ENCODE assay signal across 12 mouse cellular contexts in genomic region chr11:104647188-104647867, GRCm38 (mm10). TPM values are rescaled to one million over a fixed set of nuclear protein-coding genes. Genes with fewer than 3 reads are reported as not detected.
A peak's percentile ranks its signal among the peaks of the same experiment; 100 is the strongest.
DNase-seq lines count a peak whose midpoint lies in the region; TF ChIP-seq lines count a peak whose summit lies in the region.
"Had no signal": no experiment of that assay in that cellular context is flagged by ENCODE, and none has a peak within 500 bp of the region (broad histone marks: within the 10 kb centered on the region; RNA-seq: fewer than 3 reads in every experiment).

No protein-coding gene starts in this region.

- H3K27ac ChIP-seq in layer of hippocampus, adult 2 months = peak overlapping the region; percentile 39; the same call in 1 of the 2 replicates
- H3K27ac ChIP-seq in cortical plate, adult 2 months (ENCODE audit: insufficient read depth, low read length) = 0 out of 2 replicates have a peak overlapping the region, but pooled peaks have one; percentile 29
- peak overlapping the region; percentile 69 for H3K27ac ChIP-seq in macrophage
- H3K27ac ChIP-seq in cerebellum, adult 2 months (ENCODE audit: insufficient read depth, low read length) = no peak overlapping the region

- H3K4me3 ChIP-seq in layer of hippocampus, adult 2 months = no peak overlapping the region
- no peak overlapping the region for H3K4me3 ChIP-seq in cortical plate, adult 2 months (ENCODE audit: insufficient read depth, low read length)
- no peak overlapping the region; the same call in 1 of the 2 replicates for H3K4me3 ChIP-seq in macrophage (ENCODE audit: inconsistent target)
- H3K4me3 ChIP-seq in cerebellum, adult 2 months (replicated peaks; ENCODE audit: insufficient read depth, low read depth, low read length) = no peak overlapping the region

- H3K27me3 ChIP-seq in cerebellum, adult 2 months (ENCODE audit: control insufficient read depth, insufficient read depth, low read length) = no peaks in the 10 kb centered on the region

- WGBS in macrophage (ENCODE audit: missing documents) = 9% methylated on average over 8 of the region's 8 CpGs
- 66% methylated on average over 8 of the region's 8 CpGs for WGBS in cerebellum, adult 2 months

- TF ChIP-seq POLR2A in cortical plate, adult 2 months (IDR thresholded peaks at IDR 0.05; ENCODE audit: extremely low read depth, insufficient read depth, low read length) = no peak
- no peak for TF ChIP-seq POLR2A in cerebellum, adult 2 months (IDR thresholded peaks at IDR 0.05; ENCODE audit: borderline replicate concordance, insufficient read depth, low read length)

- no peak for DNase-seq in layer of hippocampus, adult 2 months (ENCODE audit: low spot score in 2 of 2)
- no peak for DNase-seq in layer of hippocampus, postnatal 25 days (ENCODE audit: extremely low spot score in 1 of 2, low spot score in 1 of 2)
- peak; percentile 34 for DNase-seq in Muller cell, postnatal 12 days (ENCODE audit: inconsistent ontology term)
- DNase-seq in cerebellum, adult 2 months = no peak
- no peak for DNase-seq in cerebellum, postnatal 14 days
- DNase-seq: adrenal gland, postnatal 25 days; cerebellum, adult 9-10 months; kidney, adult 11 months had no signal

- no peaks in the 10 kb centered on the region for H3K79me2 ChIP-seq in macrophage (ENCODE audit: inconsistent target)

- no peaks in the 10 kb centered on the region for H3K36me3 ChIP-seq in macrophage (ENCODE audit: inconsistent target)

- H3K4me1 ChIP-seq in cortical plate, adult 2 months (ENCODE audit: control insufficient read depth, insufficient read depth, low read length) = no peaks in the 10 kb centered on the region
- H3K4me1 ChIP-seq in cerebellum, adult 2 months (ENCODE audit: control insufficient read depth, insufficient read depth, low read length) = no peaks in the 10 kb centered on the region

- TF ChIP-seq CTCF in layer of hippocampus, adult 2 months (conservative IDR thresholded peaks at IDR 0.05) = no peak
- TF ChIP-seq CTCF in cortical plate, adult 2 months (IDR thresholded peaks at IDR 0.05; ENCODE audit: extremely low read depth, insufficient read depth, low read length) = no peak
- TF ChIP-seq CTCF in cerebellum, adult 2 months (IDR thresholded peaks at IDR 0.05; ENCODE audit: borderline replicate concordance, insufficient read depth, low read depth, low read length) = no peak

RNA-seq across cellular contexts. Expression of gene Gm11639, which starts 38.2 kb away (rescaled TPM):
- total RNA-seq in layer of hippocampus, adult 2 months (2021) = under 1 TPM; 0.44 to 0.54 TPM
- under 1 TPM; 0.22 to 0.85 TPM for total RNA-seq in layer of hippocampus, postnatal 25 days (2021)
- polyA plus RNA-seq in cortical plate, adult 2 months (2012; rRNA removed) = 0.09 and 0.17 TPM in 2 replicates
- total RNA-seq in macrophage (2018; cell fraction: chromatin; rRNA removed) = under 1 TPM in 12 of 26 experiments, not detected in 14; 0.04 to 0.20 (median 0.08) TPM
- not detected for total RNA-seq in macrophage (2018; cell fraction: cytosol; rRNA removed)
- total RNA-seq in macrophage (2018; cell fraction: nucleus; rRNA removed) = under 1 TPM in 1 of 26 experiments, not detected in 25; 0.05 TPM
- not detected in 3 replicates for polyA plus RNA-seq in macrophage (2018)
- polyA plus RNA-seq in cerebellum, adult 2 months (2012; rRNA removed) = 0.02 TPM in 2 replicates
- polyA plus RNA-seq: heart, embryonic 16.5 days; small intestine, adult 2 months had no signal

RNA-seq across cellular contexts. Expression of gene Itgb3, which starts 39.5 kb away (rescaled TPM):
- total RNA-seq in layer of hippocampus, adult 2 months (2021) = 1 to 10 TPM; 1.3 to 1.4 TPM
- total RNA-seq in layer of hippocampus, postnatal 25 days (2021) = 1 to 10 TPM; 1.1 to 1.8 TPM
- 2.4 and 2.5 TPM in 2 replicates for polyA plus RNA-seq in cortical plate, adult 2 months (2012; rRNA removed)
- total RNA-seq in macrophage (2018; cell fraction: chromatin; rRNA removed) = 10 to 100 TPM in 8 of 26 experiments, 1 to 10 TPM in 10, under 1 TPM in 8; 0.40 to 21.5 (median 1.8) TPM
- 10 to 100 TPM in 13 of 26 experiments, 1 to 10 TPM in 5, under 1 TPM in 8; 0.32 to 24.7 (median 7.0) TPM for total RNA-seq in macrophage (2018; cell fraction: cytosol; rRNA removed)
- total RNA-seq in macrophage (2018; cell fraction: nucleus; rRNA removed) = 10 to 100 TPM in 12 of 26 experiments, 1 to 10 TPM in 14; 1.4 to 31.6 (median 4.6) TPM
- polyA plus RNA-seq in macrophage (2018) = 5.8 to 15.4 TPM (median 7.0 TPM) in 3 replicates
- 2.0 and 2.1 TPM in 2 replicates for polyA plus RNA-seq in cerebellum, adult 2 months (2012; rRNA removed)
